Mouse (Mus musculus) right cerebral cortex, postnatal 25 days (tissue): ENCODE data around the gene Gm9508.
A peak's percentile ranks its signal among the peaks of the same experiment; 100 is the strongest.

ENCODE experiments used
- DNase-seq: peaks from one replicate; pipeline ENCODE4 v3.0.0; 2022

Gene Gm9508

GRCm38 (mm10) chr10:77667402-77667801 is 29.6 kb downstream of the Gm9508 start:
- peak; percentile 45 for DNase-seq

GRCm38 (mm10) chr10:77666342-77666741 is 30.7 kb downstream of the Gm9508 start:
- DNase-seq, result no peak

GRCm38 (mm10) chr10:77663949-77664665 is 32.9 kb downstream of the Gm9508 start:
- DNase-seq, result no peak

- no peak for DNase-seq
Measured at GRCm38 (mm10) chr10:77658286-77658994, 38.6 kb downstream of the Gm9508 start.

GRCm38 (mm10) chr10:77652046-77652445 is 45.0 kb downstream of the Gm9508 start:
- no peak for DNase-seq

- DNase-seq, result no peak
Measured at GRCm38 (mm10) chr10:77647901-77648300, 49.1 kb downstream of the Gm9508 start.

GRCm38 (mm10) chr10:77647461-77647860 is 49.6 kb downstream of the Gm9508 start:
- no peak for DNase-seq
